Mouse (Mus musculus) heart, postnatal 14 days (tissue): ENCODE results near the gene Catsper3. TPM values are rescaled to one million over a fixed set of nuclear protein-coding genes. Genes with fewer than 3 reads are reported as not detected.

ENCODE experiments used
- DNase-seq, 2 experiments: peaks; one replicate each; pipeline ENCODE4 v3.0.0; 2021 to 2022
- intact Hi-C: fragments of 180-260 bp; cut with DNase I; formaldehyde crosslinking; loops from one replicate; pipeline ENCODE4 v1.15.1; 2025
- long read RNA-seq, 2 experiments: library from polyadenylated mRNA; stranded (forward); transcript quantifications; one replicate each; pipeline ENCODE4 v2.0.0; 2021
- total RNA-seq, 2 experiments: library from RNA; stranded (reverse); gene quantifications; 2 replicates each; pipeline ENCODE4 v1.2.3; 2021

Gene Catsper3
- under 1 TPM in 1 of 2 experiments, not detected in 1; 0.22 TPM for total RNA-seq
- long read RNA-seq, experiment 1, result 0 reads
- long read RNA-seq, experiment 2, result 0 reads

GRCm38 (mm10) chr13:55784268-55784667 lies at the start of gene Catsper3:
Gene Catsper3, plus strand, starts transcription at chr13:55784568.
- no peak for DNase-seq
- intact Hi-C loops, result no loop called here

GRCm38 (mm10) chr13:55737885-55738284 lies 46.5 kb upstream of the Catsper3 start:
- intact Hi-C loops, result loop anchor here (5.0 kb wide), 1 partner anchor 224 kb away; no protein-coding TSS in a partner anchor
- no peak for DNase-seq

DNA sequence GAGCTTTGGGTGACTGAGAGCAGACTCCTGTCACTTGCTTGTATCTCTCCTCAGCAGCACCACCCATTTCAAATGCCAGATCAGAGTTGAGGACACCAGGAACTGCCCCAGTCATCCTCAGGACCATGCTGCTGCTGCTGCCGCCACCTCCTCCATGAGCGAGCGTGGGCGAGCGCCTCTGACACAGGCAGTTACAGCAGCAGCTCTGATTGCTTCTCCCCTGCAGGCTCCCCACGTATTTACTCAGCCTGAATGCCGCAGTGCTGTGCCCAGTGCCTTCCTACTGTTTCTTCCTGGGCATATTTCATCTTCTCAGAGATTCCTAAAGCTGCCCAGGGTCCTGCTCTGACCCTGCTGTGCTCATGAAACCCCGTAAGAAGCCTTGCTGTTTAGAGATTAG lies 42.1 kb upstream of the Catsper3 start:
- DNase-seq, result no peak
- intact Hi-C loops, result no loop called here

- DNase-seq, result no peak
- intact Hi-C loops, result no loop called here
Observed at GRCm38 (mm10) chr13:55754380-55754779, 30.0 kb upstream of the Catsper3 start.

DNA sequence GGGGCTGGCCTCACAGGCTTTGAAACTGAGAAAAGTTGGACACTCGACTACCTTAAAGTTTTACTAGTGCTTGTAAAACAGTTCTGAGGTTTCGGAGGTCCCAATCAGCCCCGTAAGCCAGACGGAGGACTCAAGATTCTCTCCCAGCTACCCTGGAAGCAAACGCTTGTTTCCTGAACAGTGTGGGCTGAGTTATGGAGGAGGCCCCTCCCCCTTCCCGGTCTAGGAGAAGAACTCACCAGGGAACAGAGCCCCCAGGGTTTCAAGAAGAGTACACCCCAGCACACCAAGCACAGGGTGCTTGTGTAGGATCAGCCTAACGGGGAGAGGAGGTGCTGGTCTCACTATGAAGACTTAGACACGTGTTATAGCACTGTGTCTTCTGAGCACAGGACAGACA lies 27.6 kb upstream of the Catsper3 start:
- intact Hi-C loops, result no loop called here
- DNase-seq, result peak in 1 of 2 experiments; percentile 7

- no peak for DNase-seq
- intact Hi-C loops, result no loop called here
Observed at GRCm38 (mm10) chr13:55757645-55758044, 26.7 kb upstream of the Catsper3 start.

GRCm38 (mm10) chr13:55760576-55760975 lies 23.8 kb upstream of the Catsper3 start:
- intact Hi-C loops, result no loop called here
- DNase-seq, result no peak

DNA sequence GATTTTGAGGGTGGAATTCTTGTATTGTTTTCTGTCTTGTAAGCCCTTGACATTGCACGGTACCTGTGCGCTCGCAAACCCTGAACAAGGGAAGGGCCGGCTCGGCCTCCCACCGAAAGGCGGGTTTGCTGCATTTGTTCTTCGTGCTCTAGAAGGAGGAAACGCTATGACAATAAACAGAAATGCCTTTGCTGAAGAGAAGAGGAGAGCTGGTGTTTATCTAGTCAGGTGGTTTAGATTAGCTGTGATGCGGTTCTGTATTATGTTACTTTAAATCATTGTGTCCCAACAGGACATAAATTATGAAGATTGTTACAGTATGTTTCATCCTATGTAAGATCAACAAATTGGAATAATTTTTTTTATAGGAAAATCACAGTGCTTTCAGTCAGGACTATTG lies 22.9 kb upstream of the Catsper3 start:
- no peak for DNase-seq
- intact Hi-C loops, result no loop called here

GRCm38 (mm10) chr13:55774352-55774751 lies 10.0 kb upstream of the Catsper3 start:
- no peak for DNase-seq
- intact Hi-C loops, result no loop called here

- intact Hi-C loops, result no loop called here
- DNase-seq, result no peak
Observed at GRCm38 (mm10) chr13:55775056-55775455, 9.3 kb upstream of the Catsper3 start.

DNA sequence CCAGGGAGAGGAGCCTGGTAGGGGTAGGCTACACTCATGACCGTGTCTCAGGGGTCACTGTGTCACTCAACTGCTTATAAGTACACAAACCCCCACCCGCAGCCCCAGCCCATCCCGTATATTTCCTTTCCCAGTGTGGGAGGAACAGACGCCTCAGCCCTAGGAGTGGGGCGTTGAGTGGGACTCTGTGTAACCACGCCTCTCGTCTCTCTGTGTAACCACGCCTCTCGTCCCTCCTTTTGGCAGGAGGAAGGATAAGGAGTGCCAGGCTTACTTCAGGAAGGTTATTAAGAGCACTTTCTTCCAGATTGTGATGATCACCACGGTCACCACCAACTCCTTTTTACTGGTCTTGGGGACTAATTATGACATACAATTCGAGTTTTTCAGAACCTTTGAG lies 1.8 kb downstream of the Catsper3 start:
- intact Hi-C loops, result no loop called here
- no peak for DNase-seq

GRCm38 (mm10) chr13:55801246-55801645 lies 16.9 kb downstream of the Catsper3 start:
- intact Hi-C loops, result no loop called here

GRCm38 (mm10) chr13:55803973-55804372 lies 19.6 kb downstream of the Catsper3 start:
- intact Hi-C loops, result no loop called here
- DNase-seq, result no peak

More at GRCm38 (mm10) chr13:55801246-55801645, 16.9 kb downstream of the Catsper3 start:
- DNase-seq, result no peak

DNA sequence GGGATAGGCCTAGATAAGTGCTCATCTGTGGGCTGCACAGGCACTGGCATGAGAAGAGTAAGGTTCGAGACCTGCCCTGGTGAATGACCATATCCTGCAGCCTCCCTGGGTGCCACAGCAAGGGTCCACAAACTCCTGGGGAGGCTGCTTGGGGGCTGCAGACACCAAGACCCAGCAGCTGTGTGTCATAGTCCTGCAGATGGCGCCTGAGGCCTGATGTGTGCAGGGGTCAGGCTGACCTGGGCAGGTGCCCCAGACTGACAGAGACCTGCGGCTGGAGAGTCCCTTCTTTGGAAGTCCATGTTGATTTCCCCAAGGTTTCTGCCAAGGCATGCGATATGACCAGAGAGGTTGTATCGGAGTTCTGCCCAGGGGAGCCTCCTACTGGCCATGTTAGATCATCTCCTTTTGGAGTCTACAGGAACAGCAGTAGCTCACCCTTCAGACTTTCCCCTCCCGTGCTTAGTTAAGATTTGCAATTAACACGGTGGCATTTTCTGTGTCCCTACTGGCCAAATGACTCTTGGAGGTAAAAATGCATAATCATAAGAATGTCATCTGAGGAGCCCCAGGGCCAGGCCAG lies 24.8 kb downstream of the Catsper3 start:
- intact Hi-C loops, result no loop called here
- DNase-seq, result no peak

- intact Hi-C loops, result no loop called here
- no peak for DNase-seq
Observed at GRCm38 (mm10) chr13:55809707-55810106, 25.3 kb downstream of the Catsper3 start.

- intact Hi-C loops, result no loop called here
- DNase-seq, result no peak
Observed at GRCm38 (mm10) chr13:55810947-55811346, 26.6 kb downstream of the Catsper3 start.

DNA sequence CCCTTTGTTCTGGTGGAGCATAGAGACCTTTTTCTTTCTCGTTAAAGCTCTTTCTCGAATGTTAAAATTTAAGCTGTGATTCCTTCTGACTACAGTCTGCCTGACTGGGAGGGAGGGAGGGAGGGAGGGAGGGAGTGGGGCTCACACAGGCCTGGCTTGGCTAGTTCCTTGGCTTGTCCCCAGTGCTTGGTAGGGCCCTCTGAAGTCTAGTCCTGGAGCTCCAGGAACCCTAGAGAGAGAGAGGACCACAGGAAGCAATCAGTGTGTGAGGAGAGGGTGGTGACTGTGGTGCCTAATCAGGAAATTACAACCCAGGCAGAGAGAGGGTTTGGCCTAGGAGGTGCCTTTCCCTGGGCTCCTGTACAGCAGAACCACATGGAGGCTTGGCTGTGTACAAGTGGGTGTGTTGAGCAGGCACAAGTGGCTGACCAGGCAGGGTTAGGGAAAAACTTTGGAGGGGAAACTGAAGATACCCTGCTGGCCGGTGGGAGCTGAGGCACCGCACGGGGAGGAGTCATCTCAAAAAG lies 29.2 kb downstream of the Catsper3 start:
- intact Hi-C loops, result no loop called here
- no peak for DNase-seq

GRCm38 (mm10) chr13:55814834-55815233 lies 30.5 kb downstream of the Catsper3 start:
- intact Hi-C loops, result no loop called here
- no peak for DNase-seq

DNA sequence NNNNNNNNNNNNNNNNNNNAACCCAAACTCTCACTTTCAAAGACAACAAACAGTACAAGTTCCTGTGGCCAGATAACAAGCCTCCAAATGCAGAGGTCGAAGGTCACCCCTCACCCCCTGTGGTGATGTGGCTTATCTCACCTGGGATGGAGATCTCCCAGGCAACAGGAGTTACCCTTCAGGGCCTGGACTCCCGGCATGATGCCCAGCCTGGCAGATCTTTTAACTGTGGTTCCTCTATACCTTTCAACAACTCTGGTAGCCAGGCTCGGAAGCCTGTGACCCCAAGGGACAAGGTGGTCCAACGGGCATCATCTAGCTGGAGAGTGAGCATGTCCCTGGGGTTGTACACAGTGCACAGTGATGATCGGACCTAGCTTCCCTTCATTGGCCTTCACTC lies 38.1 kb downstream of the Catsper3 start:
- no peak for DNase-seq
- intact Hi-C loops, result no loop called here

DNA sequence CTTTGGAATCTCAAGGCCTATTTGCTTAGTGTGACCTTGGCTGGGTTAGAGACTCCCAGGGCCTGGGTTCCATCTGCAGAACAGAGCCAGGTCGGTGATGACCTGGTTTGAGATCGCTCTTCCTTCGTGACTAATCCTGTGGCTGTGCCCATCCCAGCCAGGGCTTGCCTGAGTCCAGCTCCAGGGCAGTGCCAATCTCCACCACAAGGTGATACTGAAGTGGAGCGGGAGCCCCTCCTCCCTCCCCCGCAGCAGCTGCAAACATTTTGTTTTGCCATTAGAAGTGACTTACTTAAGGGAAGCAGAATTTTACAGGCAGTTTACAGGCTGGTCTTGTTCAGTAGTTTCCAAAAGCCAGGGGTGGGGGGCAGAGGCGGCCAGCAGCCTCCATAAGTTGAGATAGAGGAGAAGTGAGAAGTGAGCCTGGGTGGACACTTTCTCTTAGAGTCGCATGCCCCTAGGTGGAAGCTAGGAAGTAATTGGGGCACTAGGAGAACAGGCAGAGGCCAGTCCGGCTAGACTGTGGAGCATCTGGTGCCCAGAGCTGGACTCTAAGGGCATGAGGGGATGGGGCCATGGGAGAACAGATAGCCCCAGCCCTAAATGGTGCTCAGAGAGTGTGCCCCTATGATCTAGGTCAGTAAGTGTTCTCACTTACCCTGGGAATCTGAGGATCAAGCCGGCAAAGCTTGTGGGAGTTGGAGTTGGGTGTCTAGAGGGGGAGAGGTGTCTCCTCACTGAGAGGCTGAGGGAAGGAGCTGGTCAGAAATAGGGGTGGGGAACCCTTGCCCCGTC lies 40.0 kb downstream of the Catsper3 start:
- intact Hi-C loops, result no loop called here
- DNase-seq, result no peak

DNA sequence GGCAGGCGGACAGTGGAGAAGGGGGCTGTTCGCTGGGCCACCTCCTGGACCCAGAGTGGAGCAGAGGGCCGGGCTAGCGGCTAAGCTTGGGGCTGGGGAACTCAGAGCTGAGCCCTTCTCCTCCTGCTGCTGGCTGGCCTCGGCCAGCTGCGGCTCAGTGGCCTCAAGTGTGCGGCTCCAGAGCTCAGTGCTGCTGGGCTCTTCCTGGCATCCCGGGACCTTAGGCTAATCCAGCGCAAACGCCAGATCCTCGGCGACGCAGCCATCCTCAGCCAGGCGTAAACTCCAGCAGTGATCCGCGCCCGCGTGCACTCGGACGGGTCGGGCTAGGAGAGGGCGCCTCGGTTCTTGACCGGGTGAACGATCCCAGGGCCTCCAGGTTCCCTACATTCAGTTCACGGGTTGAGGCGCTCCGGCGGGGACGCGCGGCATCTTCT lies 40.9 kb downstream of the Catsper3 start:
- no peak for DNase-seq
- intact Hi-C loops, result no loop called here
